Mouse (Mus musculus) kidney, postnatal 4 days (tissue): ENCODE measurements around the gene Dennd2c.
"Not testable (repeated sequence)": the region's sequence is repeated elsewhere in the genome, so short reads cannot be mapped to it uniquely, and the experiment has no call there.

Experiments used
- DNase-seq, 2 experiments: peaks; one replicate each; pipeline ENCODE4 v3.0.0; 2021; ENCODE audit warnings: mixed read lengths in 2 of 2

Gene Dennd2c

DNA sequence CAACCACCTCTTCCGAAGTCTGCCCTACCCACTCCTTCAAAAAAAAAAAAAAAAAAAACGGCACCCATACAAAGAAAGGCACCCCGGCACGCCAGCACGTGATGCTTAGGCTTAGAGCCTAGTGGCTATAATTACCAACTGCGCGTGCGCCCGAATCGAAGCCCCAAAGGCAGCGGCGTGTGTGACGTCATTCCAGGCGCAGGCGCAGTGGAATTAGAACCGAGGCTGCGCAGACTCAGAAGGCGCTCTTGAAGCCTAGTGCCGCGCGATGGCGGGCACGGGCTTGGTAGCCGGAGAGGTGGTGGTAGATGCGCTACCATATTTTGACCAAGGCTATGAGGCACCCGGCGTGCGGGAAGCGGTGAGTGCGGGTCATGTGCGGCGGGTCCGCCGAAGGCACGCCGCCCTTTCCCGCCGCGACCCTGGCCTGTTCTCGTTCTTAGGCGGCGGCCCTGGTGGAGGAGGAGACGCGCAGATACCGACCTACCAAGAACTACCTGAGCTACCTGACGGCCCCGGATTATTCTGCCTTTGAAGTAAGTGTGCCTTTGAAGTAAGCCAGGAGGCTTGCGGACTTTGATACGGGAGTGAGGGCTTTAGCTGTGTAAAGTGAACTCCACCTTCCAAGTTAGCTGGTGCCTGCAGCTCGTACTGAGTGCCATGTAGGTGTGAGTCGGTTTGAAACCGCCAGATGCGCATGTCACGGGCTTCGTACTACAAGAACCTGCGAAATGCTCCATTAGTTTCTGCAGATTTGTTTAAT lies 69.3 kb downstream of the Dennd2c start, which contains the start of gene Bcas2:
Bcas2 (plus strand) TSS at position 151 of the 763 bp plus-strand sequence.
- peak; percentile 99 to 100 for DNase-seq

GRCm38 (mm10) chr3:103172615-103173014 lies 70.2 kb downstream of the Dennd2c start:
- DNase-seq = no peak

DNA sequence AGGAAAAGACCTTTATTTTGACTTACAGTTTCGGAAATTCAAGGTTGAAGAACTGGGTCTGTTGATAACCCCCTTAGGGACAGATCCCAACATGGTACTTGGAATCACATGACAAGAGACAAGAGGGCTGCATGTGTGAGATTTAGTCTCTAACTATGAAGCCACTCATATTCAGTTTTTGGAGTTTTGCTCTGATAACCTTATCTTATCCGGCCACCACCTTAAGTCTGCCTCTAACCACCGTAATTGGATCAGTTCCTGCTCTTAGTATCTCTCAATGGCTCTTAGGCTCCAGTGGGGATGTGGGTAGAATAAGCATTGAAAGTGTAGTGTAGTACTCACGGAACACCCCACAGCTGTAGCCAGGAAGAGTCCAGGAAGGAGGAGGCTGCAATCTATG lies 74.3 kb downstream of the Dennd2c start:
- DNase-seq = no peak

DNA sequence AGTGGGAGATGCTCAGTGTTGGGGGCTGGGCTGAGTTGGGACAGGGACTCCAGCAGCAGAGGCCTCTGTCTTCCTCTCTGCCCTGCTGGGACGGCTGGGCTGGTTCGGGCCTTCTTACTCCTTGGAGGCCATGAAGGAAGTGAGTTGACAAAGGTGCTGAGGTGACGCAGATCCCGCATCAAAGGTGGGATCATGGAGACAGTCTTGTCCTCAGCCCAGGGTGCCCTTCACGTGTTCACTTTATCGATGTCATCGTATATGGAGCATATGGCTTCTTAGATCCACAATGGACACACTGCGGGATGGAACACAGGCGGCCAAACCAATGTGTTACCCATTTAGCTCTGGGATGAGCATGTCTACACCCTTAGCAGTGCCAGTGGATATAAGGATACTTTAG lies 77.1 kb downstream of the Dennd2c start:
- no peak for DNase-seq

- DNase-seq = no peak
These were observed 78.8 kb downstream of the Dennd2c start for GRCm38 (mm10) chr3:103181171-103181570.

- no peak for DNase-seq
These were observed 80.4 kb downstream of the Dennd2c start for GRCm38 (mm10) chr3:103182821-103183220.

DNA sequence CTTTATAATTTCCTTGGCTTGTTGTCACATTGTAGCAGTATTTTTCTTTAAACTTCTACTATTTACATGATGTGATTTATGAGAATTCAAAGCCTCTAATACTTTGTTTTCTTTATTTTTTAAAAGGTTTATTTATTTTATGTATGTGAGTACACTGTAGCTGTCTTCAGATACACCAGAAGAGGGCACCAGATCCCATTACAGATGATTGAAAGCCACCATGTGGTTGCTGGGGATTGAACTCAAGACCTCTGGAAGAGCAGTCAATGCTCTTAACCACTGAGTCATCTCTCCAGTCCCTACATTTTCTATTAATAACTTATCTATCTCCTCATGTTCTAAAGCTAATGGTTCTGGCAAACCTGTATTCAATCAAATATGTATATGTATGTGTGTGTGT lies 82.1 kb downstream of the Dennd2c start:
- DNase-seq = not testable (repeated sequence)

DNA sequence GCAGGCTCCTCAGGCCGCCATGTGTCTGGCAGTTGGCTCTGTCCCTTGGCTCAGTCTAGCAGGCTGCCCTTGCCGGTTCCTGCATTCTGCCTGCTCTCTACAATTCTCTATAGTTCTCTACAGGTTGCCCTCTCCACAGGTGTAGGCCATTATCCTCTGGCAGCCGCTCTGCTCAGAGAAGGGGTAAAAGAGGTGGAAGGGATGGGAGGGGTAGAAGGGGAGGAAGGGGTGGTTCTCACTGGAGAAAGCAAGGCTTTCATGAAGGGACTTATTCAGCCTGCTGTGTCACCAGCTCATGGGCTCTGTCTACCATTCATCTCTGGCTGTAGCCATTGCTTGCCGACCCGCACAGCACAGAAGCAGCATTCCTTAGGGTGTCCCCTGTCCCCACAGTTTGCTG lies 86.0 kb downstream of the Dennd2c start:
- no peak for DNase-seq

DNA sequence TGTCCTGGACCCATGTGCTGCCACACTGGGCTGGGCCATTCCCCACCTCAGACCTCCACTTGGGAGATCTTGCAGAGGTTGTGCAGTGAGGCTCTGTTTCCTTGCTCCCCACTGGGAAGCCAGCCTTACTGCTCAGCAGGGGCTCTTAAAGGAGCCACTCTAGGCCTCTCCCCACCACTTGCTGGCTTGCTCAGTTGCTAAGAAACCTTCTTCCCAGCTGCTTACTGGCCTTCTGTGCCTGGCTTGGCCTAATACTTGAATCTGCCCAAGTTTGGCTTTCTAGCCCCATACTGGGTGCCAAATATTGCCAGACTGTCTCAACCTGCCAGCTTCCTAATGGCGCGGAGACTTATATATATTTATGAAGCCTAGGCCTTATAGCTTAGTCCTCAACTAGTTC lies 86.5 kb downstream of the Dennd2c start:
- DNase-seq = no peak

- DNase-seq = no peak
These were observed 89.8 kb downstream of the Dennd2c start for GRCm38 (mm10) chr3:103192161-103192560.

- DNase-seq = no peak
These were observed 90.8 kb downstream of the Dennd2c start for GRCm38 (mm10) chr3:103193186-103193585.

DNA sequence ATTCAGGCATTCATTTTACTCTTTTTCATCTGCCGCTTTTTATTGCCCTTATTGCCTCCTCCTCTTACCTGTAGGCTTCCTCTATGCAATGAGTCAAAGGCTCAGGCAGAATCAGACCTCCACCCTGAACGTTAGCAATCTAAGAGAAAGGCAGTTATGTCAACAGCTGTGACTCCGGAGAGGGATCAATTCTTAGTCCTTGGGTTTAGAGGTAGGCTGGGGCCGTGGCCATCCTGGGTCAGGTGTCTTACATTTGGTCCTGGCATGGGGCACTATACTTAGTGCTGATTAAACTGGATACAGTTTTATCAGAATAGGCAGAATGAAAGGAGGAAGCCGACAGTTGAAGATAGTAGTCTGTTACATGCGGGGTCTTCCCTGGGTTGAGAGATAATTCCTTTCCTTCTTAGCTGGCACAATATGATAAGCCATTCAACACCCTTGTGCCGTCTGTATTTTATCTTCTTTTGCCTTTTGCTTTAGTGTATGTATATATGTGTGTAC lies 94.0 kb downstream of the Dennd2c start:
- DNase-seq = no peak

- DNase-seq = no peak
These were observed 97.0 kb downstream of the Dennd2c start for GRCm38 (mm10) chr3:103199386-103199785.

DNA sequence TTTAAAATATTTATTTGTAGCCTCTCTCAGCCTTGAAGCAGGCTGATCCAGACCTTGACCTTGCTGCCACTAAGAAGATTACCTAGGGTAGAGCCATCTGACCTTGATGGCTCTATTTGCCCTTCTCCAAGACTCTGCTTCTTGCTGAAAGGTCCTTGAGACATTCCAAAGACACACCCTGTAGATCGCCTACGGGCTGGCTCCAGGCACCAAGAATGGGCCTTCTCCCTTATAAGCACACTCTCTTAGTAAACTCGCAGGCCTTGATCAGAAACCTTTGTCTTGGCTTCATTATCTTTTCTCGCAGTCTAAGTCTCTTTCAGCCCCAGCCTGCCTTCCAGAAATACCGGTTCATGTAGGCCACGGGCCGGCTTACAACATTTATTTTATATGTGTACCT lies 98.7 kb downstream of the Dennd2c start:
- not testable (repeated sequence) for DNase-seq

- no peak for DNase-seq
These were observed 101.2 kb downstream of the Dennd2c start for GRCm38 (mm10) chr3:103203554-103203953.

DNA sequence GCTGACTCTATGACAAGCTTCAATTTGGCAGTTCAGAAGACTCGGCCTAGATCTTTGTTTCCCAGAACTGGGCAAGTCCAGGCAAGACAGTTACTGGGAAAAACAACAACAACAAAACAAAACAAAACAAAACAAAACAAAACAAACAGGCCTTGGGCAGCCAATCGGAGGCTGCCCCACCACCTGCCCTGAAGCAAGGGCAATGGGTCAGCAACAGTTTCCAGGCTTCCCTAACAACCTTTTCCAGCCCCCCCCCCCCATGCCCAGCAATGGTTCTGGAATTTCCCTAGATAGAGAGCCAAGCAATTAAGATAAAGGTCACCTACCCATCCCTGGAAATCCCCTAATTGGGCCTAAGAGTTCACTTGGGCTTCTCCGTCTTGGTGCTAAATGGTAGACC lies 102.0 kb downstream of the Dennd2c start:
- DNase-seq = no peak

- DNase-seq = no peak
These were observed 104.0 kb downstream of the Dennd2c start for GRCm38 (mm10) chr3:103206393-103206792.

DNA sequence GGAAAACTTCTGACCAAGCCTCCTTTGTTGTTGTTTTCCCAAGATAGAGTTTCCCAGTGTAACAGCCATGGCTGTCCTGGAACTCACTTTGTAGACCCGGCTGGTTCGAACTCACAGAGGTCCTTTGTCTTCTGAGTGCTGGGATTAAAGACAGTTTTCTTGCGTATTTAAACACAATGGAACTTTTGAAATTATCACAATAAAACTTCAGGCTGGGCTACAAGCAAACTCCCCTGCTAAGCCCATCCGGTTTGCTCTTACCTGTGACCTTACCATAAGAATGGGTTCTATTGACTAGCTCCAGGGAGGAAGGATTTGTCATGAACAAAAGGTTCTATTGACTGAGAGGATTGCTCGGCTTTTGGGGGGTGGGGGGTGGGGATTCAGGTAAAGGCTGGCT lies 105.3 kb downstream of the Dennd2c start:
- no peak for DNase-seq

GRCm38 (mm10) chr3:103208237-103208636 lies 105.8 kb downstream of the Dennd2c start:
- DNase-seq = no peak

DNA sequence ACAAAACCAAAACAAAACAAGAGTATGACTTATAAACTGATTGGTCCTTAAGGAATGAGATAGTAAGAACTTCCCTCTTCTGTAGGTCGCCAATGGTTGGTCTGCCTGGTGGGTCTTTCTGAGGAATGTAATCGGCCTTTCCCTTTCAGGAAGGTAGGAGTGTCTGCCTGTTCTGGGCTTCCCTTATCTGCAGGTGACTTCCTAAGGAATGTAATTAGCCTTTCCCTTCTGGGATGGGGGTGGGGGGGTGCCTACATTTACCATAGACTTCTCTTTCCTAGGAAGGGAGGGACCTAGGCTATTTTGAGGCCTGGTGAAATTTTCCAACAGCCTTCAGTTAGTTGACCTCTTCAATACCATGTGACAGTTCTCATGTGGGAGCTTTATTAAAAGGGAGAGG lies 108.7 kb downstream of the Dennd2c start:
- no peak for DNase-seq

DNA sequence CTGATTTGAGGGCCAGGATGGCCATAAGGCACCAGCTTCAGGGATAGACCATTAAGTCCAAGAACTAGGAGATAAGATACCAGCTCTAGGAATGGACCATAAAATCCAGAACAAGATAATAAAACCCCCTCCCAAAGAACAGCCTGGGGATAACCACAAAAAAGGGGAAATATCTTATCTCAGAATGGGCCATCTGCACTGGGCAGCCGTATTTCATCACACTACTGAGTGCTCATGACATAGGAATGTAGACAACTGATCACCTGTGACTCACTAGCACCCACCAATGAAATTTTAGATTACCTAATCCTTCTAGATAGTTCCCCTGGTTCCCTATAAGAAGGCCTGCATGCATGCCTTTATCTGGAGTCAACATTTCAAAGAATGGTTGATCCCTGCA lies 109.7 kb downstream of the Dennd2c start:
- no peak for DNase-seq

DNA sequence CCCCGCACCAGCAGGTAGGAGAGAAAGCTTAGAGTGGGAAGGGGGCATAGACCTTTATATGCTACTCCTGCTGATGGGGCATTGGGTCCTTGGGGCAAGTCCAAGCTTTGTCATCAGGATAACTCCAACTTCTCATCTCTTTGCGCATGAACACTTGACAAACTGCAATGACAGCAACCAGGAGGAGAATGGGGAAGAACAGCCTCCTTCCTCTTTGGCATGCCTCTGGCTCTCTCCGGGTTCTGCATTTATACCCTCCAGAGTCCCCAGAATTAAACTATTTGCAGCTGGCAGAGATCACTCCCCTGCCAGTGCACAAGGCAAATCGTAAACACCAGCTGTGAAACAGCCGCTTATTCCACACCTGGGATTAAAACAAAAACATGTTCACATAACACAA lies 111.1 kb downstream of the Dennd2c start:
- DNase-seq = no peak

GRCm38 (mm10) chr3:103214593-103215285 lies 112.3 kb downstream of the Dennd2c start:
- DNase-seq = no peak

DNA sequence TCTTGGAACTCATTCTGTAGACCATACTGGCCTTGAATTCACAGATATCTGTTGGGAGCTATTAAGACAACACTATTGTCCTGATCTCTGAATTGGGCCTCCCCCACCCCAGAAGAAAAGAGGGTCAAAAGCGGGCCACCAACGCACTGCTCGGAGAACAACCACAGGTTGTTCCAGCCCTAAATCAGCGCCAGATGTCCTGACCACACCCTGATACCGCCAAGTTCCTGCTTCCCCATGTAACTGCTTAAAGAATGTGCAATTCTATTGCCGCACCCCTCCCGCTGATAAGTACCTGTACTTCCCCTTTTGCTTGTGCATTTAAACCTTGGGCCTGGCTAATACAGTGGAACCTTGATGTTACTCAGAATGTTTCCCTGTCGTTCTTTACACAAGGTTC lies 113.0 kb downstream of the Dennd2c start:
- not testable (repeated sequence) for DNase-seq
